Mouse (Mus musculus): ENCODE measurements around the gene Pnpla3. TPM values are rescaled to one million over a fixed set of nuclear protein-coding genes. Genes with fewer than 3 reads are reported as not detected.

Pnpla3 gene
- polyA plus RNA-seq, 1 experiment from 2014 or later = 1.7 TPM

DNA sequence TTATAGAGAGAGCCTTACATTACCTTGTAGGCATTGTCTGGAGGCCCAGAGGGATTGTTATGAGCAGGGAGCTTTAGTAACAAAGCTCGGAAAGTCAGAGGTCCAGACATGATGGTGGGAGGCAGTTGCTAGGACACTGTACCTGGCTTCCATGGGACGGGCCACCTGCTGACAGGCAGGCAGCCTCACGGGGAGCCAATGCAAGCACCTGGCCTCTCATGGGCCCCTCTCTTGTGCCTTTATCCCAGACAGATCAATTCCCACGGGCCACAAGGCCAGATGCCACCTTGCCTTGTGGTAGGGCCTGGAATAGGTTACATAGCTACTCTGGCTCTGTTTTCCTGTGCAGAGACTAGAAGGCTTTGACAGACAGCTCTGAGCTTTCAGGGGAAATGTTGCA is 43.9 kb downstream of the Pnpla3 start:
- Histone ChIP-seq H3K4me3 (ENCODE audit: low read depth, low read length) (no peak overlapping the region), H3K27ac (ENCODE audit: low read depth, low read length) (no peak overlapping the region), H3K4me1 (ENCODE audit: control insufficient read depth, insufficient read depth, low read length) (peaks cover 7% of the 10 kb centered on the region), H3K36me3 (ENCODE audit: control insufficient read depth, insufficient read depth, low read length) (peaks cover 10% of the 10 kb centered on the region), H3K9ac (ENCODE audit: low read length) (no peak overlapping the region), H3K4me2 (no peak overlapping the region), H3K9me3 (ENCODE audit: control insufficient read depth, low read length) (no peaks in the 10 kb centered on the region), H3K27me3 (ENCODE audit: control insufficient read depth, insufficient read depth, low read length) (no peaks in the 10 kb centered on the region)
- DNase-seq (ENCODE audit: low spot score, missing footprints) (no peak), ATAC-seq (ENCODE audit: low FRiP score) (peak; percentile 10; the same call in 1 of the 2 replicates)
- WGBS = 72% methylated on average over 4 of the region's 4 CpGs

- Histone ChIP-seq H3K9me3 (ENCODE audit: control insufficient read depth, low read length) (no peaks in the 10 kb centered on the region), H3K27ac (ENCODE audit: low read depth, low read length) (no peak overlapping the region), H3K4me1 (ENCODE audit: control insufficient read depth, insufficient read depth, low read length) (peaks cover 11% of the 10 kb centered on the region), H3K4me2 (no peak overlapping the region), H3K27me3 (ENCODE audit: control insufficient read depth, insufficient read depth, low read length) (no peaks in the 10 kb centered on the region), H3K9ac (ENCODE audit: low read length) (no peak overlapping the region), H3K36me3 (ENCODE audit: control insufficient read depth, insufficient read depth, low read length) (peaks cover 6% of the 10 kb centered on the region), H3K4me3 (ENCODE audit: low read depth, low read length) (no peak overlapping the region)
- ATAC-seq (ENCODE audit: low FRiP score) (peak; percentile 55; the same call in 1 of the 2 replicates), DNase-seq (ENCODE audit: low spot score, missing footprints) (peak; percentile 99)
- WGBS = 50% methylated on average over 6 of the region's 6 CpGs
These were observed 44.6 kb downstream of the Pnpla3 start for GRCm38 (mm10) chr15:84212031-84212755.

- Histone ChIP-seq H3K27ac (ENCODE audit: low read depth, low read length) (no peak overlapping the region), H3K9me3 (ENCODE audit: control insufficient read depth, low read length) (no peaks in the 10 kb centered on the region), H3K9ac (ENCODE audit: low read length) (no peak overlapping the region), H3K27me3 (ENCODE audit: control insufficient read depth, insufficient read depth, low read length) (no peaks in the 10 kb centered on the region), H3K36me3 (ENCODE audit: control insufficient read depth, insufficient read depth, low read length) (peaks cover 6% of the 10 kb centered on the region), H3K4me1 (ENCODE audit: control insufficient read depth, insufficient read depth, low read length) (peaks cover 11% of the 10 kb centered on the region), H3K4me3 (ENCODE audit: low read depth, low read length) (no peak overlapping the region), H3K4me2 (no peak overlapping the region)
- DNase-seq (ENCODE audit: low spot score, missing footprints) (no peak), ATAC-seq (ENCODE audit: low FRiP score) (no peak)
- 83% methylated on average over 2 of the region's 2 CpGs for WGBS
These were observed 45.1 kb downstream of the Pnpla3 start for GRCm38 (mm10) chr15:84212756-84213105.

DNA sequence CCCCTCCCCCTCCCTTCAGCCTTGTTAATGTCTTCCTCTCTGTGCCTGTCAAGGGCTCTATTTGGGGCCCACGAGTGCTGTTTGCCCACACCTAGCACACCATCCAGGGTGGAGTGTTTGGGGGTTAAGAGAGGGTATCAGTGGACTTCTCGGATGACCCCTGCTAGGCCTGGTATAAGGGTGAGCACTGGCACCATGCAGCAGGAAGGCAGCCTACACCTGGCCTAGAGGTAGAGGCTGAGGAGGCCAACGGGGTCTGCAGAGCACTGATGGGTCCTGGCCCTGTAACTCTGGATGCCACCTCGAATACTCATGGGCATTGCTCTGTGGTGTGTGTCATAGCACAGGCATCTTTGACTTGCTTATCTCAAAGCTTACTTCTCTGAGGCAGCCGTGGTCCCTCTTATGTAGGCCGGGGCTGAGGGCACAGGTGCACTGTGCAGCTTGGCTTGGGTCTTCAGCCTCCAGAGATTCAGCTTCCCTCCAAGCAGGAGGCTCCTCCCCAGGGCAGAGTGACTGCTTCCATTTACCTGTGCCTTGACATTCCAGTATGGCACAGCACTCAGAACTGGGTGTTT is 45.6 kb downstream of the Pnpla3 start:
- no peak overlapping the region for H3K9ac ChIP-seq (ENCODE audit: low read length)
- H3K4me2 ChIP-seq = no peak overlapping the region
- peaks cover 6% of the 10 kb centered on the region for H3K36me3 ChIP-seq (ENCODE audit: control insufficient read depth, insufficient read depth, low read length)
- no peak overlapping the region for H3K4me3 ChIP-seq (ENCODE audit: low read depth, low read length)
- DNase-seq (ENCODE audit: low spot score, missing footprints) (peak; percentile 74), ATAC-seq (ENCODE audit: low FRiP score) (no peak)
- H3K9me3 ChIP-seq (ENCODE audit: control insufficient read depth, low read length) = no peaks in the 10 kb centered on the region
- H3K4me1 ChIP-seq (ENCODE audit: control insufficient read depth, insufficient read depth, low read length) = peaks cover 11% of the 10 kb centered on the region
- H3K27ac ChIP-seq (ENCODE audit: low read depth, low read length) = no peak overlapping the region
- no peaks in the 10 kb centered on the region for H3K27me3 ChIP-seq (ENCODE audit: control insufficient read depth, insufficient read depth, low read length)
- 95% methylated on average over 6 of the region's 6 CpGs for WGBS

- Histone ChIP-seq H3K4me2 (no peak overlapping the region), H3K27ac (ENCODE audit: low read depth, low read length) (no peak overlapping the region), H3K4me3 (ENCODE audit: low read depth, low read length) (no peak overlapping the region), H3K4me1 (ENCODE audit: control insufficient read depth, insufficient read depth, low read length) (peaks cover 16% of the 10 kb centered on the region), H3K27me3 (ENCODE audit: control insufficient read depth, insufficient read depth, low read length) (no peaks in the 10 kb centered on the region), H3K9ac (ENCODE audit: low read length) (no peak overlapping the region), H3K9me3 (ENCODE audit: control insufficient read depth, low read length) (no peaks in the 10 kb centered on the region), H3K36me3 (ENCODE audit: control insufficient read depth, insufficient read depth, low read length) (peaks cover 2% of the 10 kb centered on the region)
- DNase-seq (ENCODE audit: low spot score, missing footprints) = peak; percentile 75
- ATAC-seq (ENCODE audit: low FRiP score) = no peak
- WGBS = 92% methylated on average over 7 of the region's 7 CpGs
These were observed 46.8 kb downstream of the Pnpla3 start for GRCm38 (mm10) chr15:84214476-84214875.

DNA sequence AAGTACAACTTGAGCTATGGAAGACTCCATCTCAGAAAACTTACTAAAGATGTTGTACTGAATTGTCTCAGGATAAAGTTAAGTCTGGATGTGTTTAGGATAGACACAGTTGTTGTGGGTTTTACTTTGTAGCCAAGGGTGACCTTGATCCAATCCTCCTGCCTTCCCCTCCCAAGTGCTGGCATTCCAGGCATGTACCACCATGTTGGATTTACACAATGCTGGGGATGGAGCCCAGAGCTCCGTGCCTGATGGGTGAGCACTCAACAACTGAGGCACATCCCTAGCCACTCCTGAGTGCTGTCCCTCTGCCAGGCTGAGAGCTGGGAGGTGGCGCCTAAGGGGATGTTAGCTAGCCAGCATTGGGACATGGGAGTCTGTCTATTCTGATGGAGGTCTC is 47.6 kb downstream of the Pnpla3 start:
- Histone ChIP-seq H3K9ac (ENCODE audit: low read length) (no peak overlapping the region), H3K9me3 (ENCODE audit: control insufficient read depth, low read length) (no peaks in the 10 kb centered on the region), H3K27me3 (ENCODE audit: control insufficient read depth, insufficient read depth, low read length) (no peaks in the 10 kb centered on the region), H3K27ac (ENCODE audit: low read depth, low read length) (no peak overlapping the region), H3K4me3 (ENCODE audit: low read depth, low read length) (no peak overlapping the region), H3K36me3 (ENCODE audit: control insufficient read depth, insufficient read depth, low read length) (peaks cover 2% of the 10 kb centered on the region; the same call in 1 of the 2 replicates), H3K4me1 (ENCODE audit: control insufficient read depth, insufficient read depth, low read length) (peaks cover 16% of the 10 kb centered on the region), H3K4me2 (no peak overlapping the region)
- DNase-seq (ENCODE audit: low spot score, missing footprints) (peak; percentile 47), ATAC-seq (ENCODE audit: low FRiP score) (no peak)
- WGBS = 85% methylated on average over 2 of the region's 2 CpGs

DNA sequence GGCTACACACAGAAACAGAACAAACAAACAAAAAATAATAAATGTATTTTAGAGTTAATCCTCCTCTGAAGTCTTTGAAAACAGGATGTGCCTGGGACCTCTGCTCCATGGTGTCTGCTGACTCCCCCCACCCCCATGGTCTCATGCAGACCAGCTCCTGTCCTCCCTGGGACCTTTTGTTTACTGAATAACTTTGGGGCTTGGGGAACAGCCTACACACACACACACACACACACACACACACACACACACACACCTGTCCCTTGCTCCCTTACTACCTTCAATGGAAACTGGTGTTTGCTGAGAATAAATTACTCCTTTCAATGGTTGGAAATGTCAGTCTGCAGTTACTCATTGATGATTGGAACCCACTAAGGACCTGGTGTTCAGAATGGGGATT is 48.4 kb downstream of the Pnpla3 start:
- Histone ChIP-seq H3K9me3 (ENCODE audit: control insufficient read depth, low read length) (no peaks in the 10 kb centered on the region), H3K4me2 (no peak overlapping the region), H3K36me3 (ENCODE audit: control insufficient read depth, insufficient read depth, low read length) (peaks cover 2% of the 10 kb centered on the region; the same call in 1 of the 2 replicates), H3K4me3 (ENCODE audit: low read depth, low read length) (no peak overlapping the region), H3K4me1 (ENCODE audit: control insufficient read depth, insufficient read depth, low read length) (peaks cover 16% of the 10 kb centered on the region), H3K9ac (ENCODE audit: low read length) (no peak overlapping the region), H3K27ac (ENCODE audit: low read depth, low read length) (no peak overlapping the region), H3K27me3 (ENCODE audit: control insufficient read depth, insufficient read depth, low read length) (no peaks in the 10 kb centered on the region)
- no peak for DNase-seq (ENCODE audit: low spot score, missing footprints)
- ATAC-seq (ENCODE audit: low FRiP score) = no peak

- no peak for DNase-seq (ENCODE audit: low spot score, missing footprints)
- peak overlapping the region; percentile 16; the same call in 1 of the 2 replicates for H3K9ac ChIP-seq (ENCODE audit: low read length)
- H3K36me3 ChIP-seq (ENCODE audit: control insufficient read depth, insufficient read depth, low read length) = 0 out of 2 replicates have a peak, but pooled peaks cover 2% of the 10 kb centered on the region
- H3K4me1 ChIP-seq (ENCODE audit: control insufficient read depth, insufficient read depth, low read length) = peaks cover 16% of the 10 kb centered on the region
- no peaks in the 10 kb centered on the region for H3K9me3 ChIP-seq (ENCODE audit: control insufficient read depth, low read length)
- 38% methylated on average over 7 of the region's 7 CpGs for WGBS
- no peak overlapping the region for H3K4me3 ChIP-seq (ENCODE audit: low read depth, low read length)
- no peak for ATAC-seq (ENCODE audit: low FRiP score)
- H3K4me2 ChIP-seq = no peak overlapping the region
- H3K27me3 ChIP-seq (ENCODE audit: control insufficient read depth, insufficient read depth, low read length) = no peaks in the 10 kb centered on the region
- H3K27ac ChIP-seq (ENCODE audit: low read depth, low read length) = no peak overlapping the region
These were observed 48.9 kb downstream of the Pnpla3 start for GRCm38 (mm10) chr15:84216461-84217084.

Measured in midbrain, embryonic 11.5 days (tissue).